Mouse (Mus musculus) ES-Bruce4 (cell line): ENCODE data around the gene Gm9918. TPM values are rescaled to one million over a fixed set of nuclear protein-coding genes. Genes with fewer than 3 reads are reported as not detected.

Source experiments
- H3K27ac ChIP-seq: 2 replicates; pipeline ENCODE4 v1.5.1; 2012; ENCODE audit warnings: low read length, inconsistent platforms; ENCODE audit not compliant: insufficient read depth
- H3K27me3 ChIP-seq: 2 replicates; pipeline ENCODE4 v1.6.1; 2012; ENCODE audit warnings: mild to moderate bottlenecking, low read length, inconsistent platforms; ENCODE audit not compliant: control insufficient read depth, poor library complexity, insufficient read depth, severe bottlenecking
- H3K36me3 ChIP-seq: 2 replicates; pipeline ENCODE4 v1.6.1; 2012; ENCODE audit warnings: inconsistent platforms, mild to moderate bottlenecking, low read length, moderate library complexity; ENCODE audit not compliant: control insufficient read depth, poor library complexity, insufficient read depth, severe bottlenecking
- H3K4me1 ChIP-seq: one replicate; pipeline ENCODE4 v1.8.1; 2011; ENCODE audit warnings: low read length; ENCODE audit not compliant: control insufficient read depth, insufficient read depth
- H3K4me3 ChIP-seq: 2 replicates; pipeline ENCODE4 v1.5.1; 2011; ENCODE audit warnings: low read depth, mild to moderate bottlenecking, low read length
- H3K9ac ChIP-seq: 2 replicates; pipeline ENCODE4 v1.6.1; 2012; ENCODE audit warnings: low read depth, mild to moderate bottlenecking, inconsistent platforms; ENCODE audit not compliant: poor library complexity, severe bottlenecking
- H3K9me3 ChIP-seq: replicated peaks from 2 replicates; pipeline ENCODE4 v1.6.1; 2012; ENCODE audit warnings: mild to moderate bottlenecking, low read length, inconsistent platforms; ENCODE audit not compliant: control insufficient read depth, poor library complexity, insufficient read depth, severe bottlenecking
- CTCF ChIP-seq: IDR thresholded peaks from one replicate; pipeline ENCODE4 v1.8.1; 2011; ENCODE audit warnings: low read depth, low read length
- EP300 ChIP-seq: IDR thresholded peaks from 2 replicates; pipeline ENCODE4 v1.6.1; 2011; ENCODE audit warnings: low read depth, low read length; ENCODE audit not compliant: insufficient read depth
- POLR2A ChIP-seq: IDR thresholded peaks from one replicate; pipeline ENCODE4 v1.8.1; 2011; ENCODE audit warnings: low read length; ENCODE audit not compliant: insufficient read depth
- polyA plus RNA-seq: library from polyadenylated mRNA; stranded (reverse); fragments of >200 nt; gene quantifications from 2 replicates; pipeline ENCODE4 v1.2.4, GENCODE M21; 2011; ENCODE audit warnings: low read depth; ENCODE audit not compliant: missing spikeins, insufficient read depth, insufficient read length

Gene Gm9918
- polyA plus RNA-seq, 1 experiment = 1.1 TPM

DNA sequence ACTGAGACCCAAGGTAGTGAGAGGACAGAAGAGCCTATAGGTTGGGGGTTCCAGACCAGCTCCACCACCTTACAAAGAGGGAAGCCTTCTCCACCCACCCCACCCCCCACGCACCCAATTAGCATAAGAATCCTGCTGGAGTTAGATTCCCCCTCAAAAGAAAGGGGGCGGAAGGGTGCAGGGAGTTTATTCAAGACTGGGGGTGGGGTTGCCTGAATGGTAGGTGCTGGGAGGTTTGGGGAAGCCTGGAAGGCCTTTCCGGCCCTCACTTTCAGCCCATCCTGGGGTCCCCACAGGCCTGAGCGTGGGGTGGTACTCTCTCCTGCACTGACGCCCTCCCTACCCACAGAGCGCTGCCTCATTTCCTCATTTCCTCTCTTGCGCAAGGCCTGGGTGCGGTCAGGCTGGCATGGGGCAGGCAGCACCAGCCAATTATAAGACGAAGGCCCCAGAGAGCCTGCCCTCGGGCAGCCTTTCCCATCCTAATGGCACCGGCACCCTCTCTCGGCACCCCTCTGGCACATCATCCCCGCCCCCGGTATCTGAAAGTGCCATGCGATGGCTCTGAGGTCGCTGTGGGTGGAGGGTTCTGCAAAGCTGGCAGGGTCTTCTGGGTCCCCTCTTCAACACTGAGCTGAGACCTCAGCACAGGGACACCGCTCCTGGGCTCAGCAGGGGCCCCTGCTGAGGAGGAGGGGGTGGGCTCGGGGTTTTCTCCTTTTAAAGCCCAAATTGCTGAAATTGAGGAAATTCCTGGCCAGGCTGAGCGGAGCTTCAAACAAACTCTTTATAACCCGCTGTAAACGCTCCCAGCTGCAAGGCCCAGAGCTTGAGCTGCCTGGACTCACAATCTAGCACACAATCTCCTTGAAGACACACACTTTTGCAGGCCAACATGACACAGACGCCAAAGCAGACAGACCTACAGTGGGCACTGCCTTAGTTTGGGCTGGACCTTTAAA is 26.9 kb upstream of the Gm9918 start:
- H3K36me3 ChIP-seq = peaks cover 3% of the 10 kb centered on the region; the same call in 1 of the 2 replicates
- H3K4me1 ChIP-seq = peaks cover 6% of the 10 kb centered on the region
- no peaks in the 10 kb centered on the region for H3K27me3 ChIP-seq

DNA sequence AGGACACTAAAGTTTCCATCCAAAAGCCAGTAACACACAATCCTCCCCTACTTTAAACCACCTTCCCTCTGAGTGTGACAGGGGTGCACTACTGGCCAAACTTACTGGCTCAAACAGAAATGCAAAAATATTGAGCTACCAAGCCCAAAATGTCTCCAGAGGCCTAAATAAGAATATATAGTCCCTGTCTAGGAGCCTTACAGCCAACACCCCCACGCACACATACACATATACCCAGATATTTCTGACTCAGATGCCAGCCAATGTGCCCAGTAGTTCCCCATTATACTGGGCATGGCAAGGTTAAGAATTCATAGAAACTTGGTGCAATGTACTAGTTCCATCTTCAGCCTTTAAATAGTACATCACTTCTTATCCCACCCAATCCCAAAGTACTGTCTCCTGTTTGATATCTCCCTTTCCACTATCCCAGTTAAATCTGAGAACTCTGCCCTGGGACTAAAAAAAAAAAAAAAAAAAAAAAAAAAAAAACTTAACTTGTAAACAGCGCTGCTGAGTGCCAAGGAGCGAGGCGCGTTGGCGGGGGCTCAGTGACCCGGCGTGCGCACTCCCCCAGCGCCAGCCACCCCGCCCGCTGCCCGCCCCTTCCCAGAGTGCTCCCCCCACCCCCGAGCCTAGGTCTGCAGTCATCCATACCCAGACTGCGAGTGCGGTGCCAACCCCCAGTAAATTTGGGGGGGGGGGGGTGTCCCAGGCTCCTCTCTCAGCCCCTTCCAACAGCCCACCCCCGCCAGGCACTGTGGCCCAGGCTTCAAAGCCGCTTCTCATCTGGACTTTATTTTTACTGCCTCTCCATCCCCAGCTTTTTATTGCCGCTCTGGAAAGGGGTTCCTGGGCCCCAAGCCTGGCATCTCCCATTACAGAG is 25.8 kb upstream of the Gm9918 start:
- Histone ChIP-seq H3K36me3 (no peaks in the 10 kb centered on the region), H3K27me3 (no peaks in the 10 kb centered on the region)

More for the DNA sequence above, 26.9 kb upstream of the Gm9918 start:
- Histone ChIP-seq H3K4me3 (peak overlapping the region; percentile 71), H3K27ac (peak overlapping the region; percentile 94), H3K9me3 (no peaks in the 10 kb centered on the region), H3K9ac (peak overlapping the region; percentile 67)
- no peak for TF ChIP-seq CTCF
- peak; percentile 95 for TF ChIP-seq EP300

DNA sequence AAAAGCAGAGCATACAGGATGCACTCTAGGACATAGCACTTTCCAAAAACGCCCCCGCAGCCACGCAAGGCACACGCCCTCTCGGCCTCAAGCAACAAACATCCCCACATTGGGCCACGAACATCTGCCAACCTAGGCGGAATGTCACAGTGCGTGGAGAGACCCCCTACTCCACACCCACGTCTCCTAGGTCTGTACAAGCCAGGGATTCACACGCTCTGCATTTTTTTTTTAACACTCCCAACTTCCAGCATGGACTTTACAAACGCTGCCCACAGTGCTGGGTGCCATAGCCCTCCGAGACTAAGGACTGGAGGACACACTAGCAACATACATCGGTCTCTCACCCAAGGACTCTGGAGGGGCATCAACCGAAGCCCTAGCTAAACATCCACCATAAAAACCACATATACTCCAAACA is 24.9 kb upstream of the Gm9918 start:
- H3K27me3 ChIP-seq = no peaks in the 10 kb centered on the region
- H3K4me1 ChIP-seq = peaks cover 8% of the 10 kb centered on the region
- peak overlapping the region; percentile 83 for H3K4me3 ChIP-seq
- TF ChIP-seq CTCF (no peak), POLR2A (no peak), EP300 (no peak)
- no peaks in the 10 kb centered on the region for H3K36me3 ChIP-seq
- no peaks in the 10 kb centered on the region for H3K9me3 ChIP-seq
- peak overlapping the region; percentile 77 for H3K27ac ChIP-seq
- peak overlapping the region; percentile 67 for H3K9ac ChIP-seq

More for the DNA sequence above, 25.8 kb upstream of the Gm9918 start:
- Histone ChIP-seq H3K27ac (peak overlapping the region; percentile 86), H3K4me3 (peak overlapping the region; percentile 83), H3K9me3 (no peaks in the 10 kb centered on the region), H3K9ac (peak overlapping the region; percentile 67), H3K4me1 (peaks cover 6% of the 10 kb centered on the region)
- TF ChIP-seq EP300 = no peak
- TF ChIP-seq POLR2A = no peak
- no peak for TF ChIP-seq CTCF

DNA sequence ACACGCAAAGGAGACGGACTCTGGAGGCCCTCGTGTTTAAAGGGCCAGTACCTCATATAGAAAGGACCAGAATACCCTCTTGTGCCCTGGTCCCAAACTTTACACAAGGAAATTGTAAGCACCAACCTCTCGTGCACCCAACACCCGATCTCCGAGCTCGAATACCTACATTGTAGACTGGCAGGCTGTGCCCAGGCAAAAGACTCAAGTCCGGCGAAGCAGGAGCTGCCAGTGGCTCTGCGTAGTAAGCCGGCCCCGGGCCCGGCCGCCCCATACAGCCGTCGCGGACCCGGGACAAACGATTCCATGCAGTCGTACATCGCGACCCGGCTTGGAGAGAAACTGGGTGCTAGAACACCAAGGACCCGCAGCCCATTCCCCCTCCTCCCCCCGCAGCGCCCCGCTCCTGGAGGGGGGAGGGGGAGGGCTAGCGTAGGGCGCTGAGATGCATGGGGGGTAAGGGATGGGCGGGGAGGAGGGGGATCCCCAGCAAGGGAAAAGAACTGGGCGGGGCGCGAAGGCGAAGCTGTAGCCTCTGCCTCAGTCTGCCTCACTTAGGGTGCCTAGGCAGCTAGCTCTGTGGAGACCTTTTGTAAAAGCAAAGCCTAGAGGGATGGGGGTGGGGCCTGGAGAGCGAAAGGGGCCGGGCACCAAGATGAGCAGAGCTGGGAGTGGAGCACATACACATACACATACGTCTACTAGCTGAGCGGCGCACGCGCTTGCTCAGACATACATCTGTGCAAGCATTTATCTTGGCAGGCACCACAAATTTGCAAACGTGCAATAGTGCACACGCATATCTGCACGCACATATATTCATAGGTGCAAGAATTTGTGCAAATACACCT is 24.2 kb upstream of the Gm9918 start:
- H3K4me3 ChIP-seq = peak overlapping the region; percentile 83
- TF ChIP-seq POLR2A (no peak), EP300 (peak; percentile 81), CTCF (no peak)
- H3K9me3 ChIP-seq = no peaks in the 10 kb centered on the region
- no peaks in the 10 kb centered on the region for H3K36me3 ChIP-seq
- peak overlapping the region; percentile 87 for H3K27ac ChIP-seq
- peak overlapping the region; percentile 67 for H3K9ac ChIP-seq
- no peaks in the 10 kb centered on the region for H3K27me3 ChIP-seq
- H3K4me1 ChIP-seq = peaks cover 9% of the 10 kb centered on the region

DNA sequence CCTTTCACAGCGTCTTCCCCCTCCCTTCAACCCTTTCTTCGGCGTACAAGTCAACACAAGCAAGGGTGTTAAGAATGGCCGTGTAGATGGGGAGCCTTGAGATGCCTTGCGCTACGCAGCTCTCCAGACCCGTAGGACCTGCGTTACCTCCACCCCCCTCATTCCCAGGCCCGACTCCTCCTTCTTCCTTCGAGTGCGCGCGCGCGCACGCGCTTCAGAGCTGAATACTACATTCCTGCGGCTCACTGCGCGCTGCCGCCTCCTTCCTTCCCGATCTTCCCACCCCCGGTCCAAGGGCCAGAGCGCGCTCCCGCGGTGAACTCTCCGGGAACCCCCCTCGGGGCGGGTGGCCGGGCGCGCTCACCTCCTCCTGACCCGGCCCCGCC is 23.5 kb upstream of the Gm9918 start:
- Histone ChIP-seq H3K27me3 (no peaks in the 10 kb centered on the region), H3K4me1 (peaks cover 11% of the 10 kb centered on the region)
- TF ChIP-seq CTCF (no peak), EP300 (peak; percentile 79), POLR2A (no peak)

More for the DNA sequence above, 23.5 kb upstream of the Gm9918 start:
- H3K27ac ChIP-seq = peak overlapping the region; percentile 87
- H3K4me3 ChIP-seq = peak overlapping the region; percentile 83
- H3K9ac ChIP-seq = peak overlapping the region; percentile 84; the same call in 1 of the 2 replicates
- H3K36me3 ChIP-seq = no peaks in the 10 kb centered on the region
- no peaks in the 10 kb centered on the region for H3K9me3 ChIP-seq
